Mouse (Mus musculus): Measurements from ENCODE around the gene Bmper.

The Bmper gene

GRCm38 (mm10) chr9:23300376-23300775 lies 77.5 kb downstream of the Bmper start:
- no peak for DNase-seq (ENCODE audit: low spot score in 2 of 2)

- DNase-seq (ENCODE audit: low spot score in 2 of 2) = no peak
These were observed 82.8 kb downstream of the Bmper start for GRCm38 (mm10) chr9:23305681-23306080.

GRCm38 (mm10) chr9:23306226-23306625 lies 83.3 kb downstream of the Bmper start:
- no peak for DNase-seq (ENCODE audit: low spot score in 2 of 2)

GRCm38 (mm10) chr9:23307835-23308234 lies 85.0 kb downstream of the Bmper start:
- no peak for DNase-seq (ENCODE audit: low spot score in 2 of 2)

- DNase-seq (ENCODE audit: low spot score in 2 of 2) = no peak
These were observed 88.1 kb downstream of the Bmper start for GRCm38 (mm10) chr9:23310953-23311352.

- no peak for DNase-seq (ENCODE audit: low spot score in 2 of 2)
These were observed 89.1 kb downstream of the Bmper start for GRCm38 (mm10) chr9:23311956-23312355.

GRCm38 (mm10) chr9:23312877-23313276 lies 90.0 kb downstream of the Bmper start:
- DNase-seq (ENCODE audit: low spot score in 2 of 2) = no peak

- DNase-seq (ENCODE audit: low spot score in 2 of 2) = no peak
These were observed 92.9 kb downstream of the Bmper start for GRCm38 (mm10) chr9:23315631-23316330.

- no peak for DNase-seq (ENCODE audit: low spot score in 2 of 2)
These were observed 105.0 kb downstream of the Bmper start for GRCm38 (mm10) chr9:23327830-23328229.

- DNase-seq (ENCODE audit: low spot score in 2 of 2) = no peak
These were observed 110.3 kb downstream of the Bmper start for GRCm38 (mm10) chr9:23333041-23333622.

- DNase-seq (ENCODE audit: low spot score in 2 of 2) = no peak
These were observed 117.7 kb downstream of the Bmper start for GRCm38 (mm10) chr9:23340551-23340950.

- DNase-seq (ENCODE audit: low spot score in 2 of 2) = no peak
These were observed 118.4 kb downstream of the Bmper start for GRCm38 (mm10) chr9:23341246-23341645.

GRCm38 (mm10) chr9:23344353-23344752 lies 121.5 kb downstream of the Bmper start:
- DNase-seq (ENCODE audit: low spot score in 2 of 2) = no peak

GRCm38 (mm10) chr9:23345093-23345844 lies 122.4 kb downstream of the Bmper start:
- no peak for DNase-seq (ENCODE audit: low spot score in 2 of 2)

GRCm38 (mm10) chr9:23349603-23350002 lies 126.7 kb downstream of the Bmper start:
- no peak for DNase-seq (ENCODE audit: low spot score in 2 of 2)

- DNase-seq (ENCODE audit: low spot score in 2 of 2) = no peak
These were observed 128.5 kb downstream of the Bmper start for GRCm38 (mm10) chr9:23351400-23351799.

GRCm38 (mm10) chr9:23352396-23352795 lies 129.5 kb downstream of the Bmper start:
- DNase-seq (ENCODE audit: low spot score in 2 of 2) = no peak

- DNase-seq (ENCODE audit: low spot score in 2 of 2) = no peak
These were observed 131.4 kb downstream of the Bmper start for GRCm38 (mm10) chr9:23354201-23354820.

- DNase-seq (ENCODE audit: low spot score in 2 of 2) = no peak
These were observed 135.2 kb downstream of the Bmper start for GRCm38 (mm10) chr9:23358108-23358507.

GRCm38 (mm10) chr9:23363139-23363538 lies 140.3 kb downstream of the Bmper start:
- no peak for DNase-seq (ENCODE audit: low spot score in 2 of 2)

- no peak for DNase-seq (ENCODE audit: low spot score in 2 of 2)
These were observed 140.7 kb downstream of the Bmper start for GRCm38 (mm10) chr9:23363540-23363939.

- no peak for DNase-seq (ENCODE audit: low spot score in 2 of 2)
These were observed 141.2 kb downstream of the Bmper start for GRCm38 (mm10) chr9:23364047-23364446.

All from frontal cortex, postnatal 25 days (tissue).